Mouse (Mus musculus): ENCODE data around the gene Uckl1. TPM values are rescaled to one million over a fixed set of nuclear protein-coding genes. Genes with fewer than 3 reads are reported as not detected.

Uckl1 gene
- 10 to 100 TPM; 54.2 to 63.3 TPM for total RNA-seq (2021)
- long read RNA-seq, partial matches to known transcripts = 0 of 49 reads
- long read RNA-seq, other reads (novel, unspliced or antisense) = 46 of 49 reads

GRCm38 (mm10) chr2:181584411-181584942 lies at the start of gene Uckl1:
TSS of gene Uckl1 (minus strand) at chr2:181584892.
- no peak for DNase-seq (ENCODE audit: low spot score in 2 of 2)

GRCm38 (mm10) chr2:181632624-181633023 lies 47.9 kb upstream of the Uckl1 start:
- peak in 1 of 2 experiments; percentile 62 for DNase-seq (ENCODE audit: low spot score in 2 of 2)

- DNase-seq (ENCODE audit: low spot score in 2 of 2) = no peak
Measured at GRCm38 (mm10) chr2:181628471-181628870, 43.8 kb upstream of the Uckl1 start.

GRCm38 (mm10) chr2:181623401-181623800 lies 38.7 kb upstream of the Uckl1 start:
- DNase-seq (ENCODE audit: low spot score in 2 of 2) = peak in 1 of 2 experiments; percentile 52

- DNase-seq (ENCODE audit: low spot score in 2 of 2) = no peak
Measured at GRCm38 (mm10) chr2:181618761-181619495, 34.2 kb upstream of the Uckl1 start.

GRCm38 (mm10) chr2:181602367-181602766 lies 17.7 kb upstream of the Uckl1 start:
- DNase-seq (ENCODE audit: low spot score in 2 of 2) = no peak

GRCm38 (mm10) chr2:181601751-181602145 lies 17.1 kb upstream of the Uckl1 start:
- no peak for DNase-seq (ENCODE audit: low spot score in 2 of 2)

- DNase-seq (ENCODE audit: low spot score in 2 of 2) = peak; percentile 95 to 99
Measured at GRCm38 (mm10) chr2:181600828-181601750, 16.4 kb upstream of the Uckl1 start.

GRCm38 (mm10) chr2:181600226-181600758 lies 15.6 kb upstream of the Uckl1 start:
- no peak for DNase-seq (ENCODE audit: low spot score in 2 of 2)

- peak in 1 of 2 experiments; percentile 59 for DNase-seq (ENCODE audit: low spot score in 2 of 2)
Measured at GRCm38 (mm10) chr2:181598454-181599351, 14.0 kb upstream of the Uckl1 start, which contains the start of gene Samd10. TSS of gene Samd10 (minus strand) at chr2:181599212.

GRCm38 (mm10) chr2:181597378-181598061 lies 12.8 kb upstream of the Uckl1 start:
- no peak for DNase-seq (ENCODE audit: low spot score in 2 of 2)

- no peak for DNase-seq (ENCODE audit: low spot score in 2 of 2)
Measured at GRCm38 (mm10) chr2:181596221-181596960, 11.7 kb upstream of the Uckl1 start.

GRCm38 (mm10) chr2:181594946-181595696 lies 10.4 kb upstream of the Uckl1 start:
- DNase-seq (ENCODE audit: low spot score in 2 of 2) = peak in 1 of 2 experiments; percentile 73

- DNase-seq (ENCODE audit: low spot score in 2 of 2) = no peak
Measured at GRCm38 (mm10) chr2:181593937-181594336, 9.2 kb upstream of the Uckl1 start.

- DNase-seq (ENCODE audit: low spot score in 2 of 2) = no peak
Measured at GRCm38 (mm10) chr2:181593042-181593421, 8.3 kb upstream of the Uckl1 start.

GRCm38 (mm10) chr2:181592231-181593041 lies 7.7 kb upstream of the Uckl1 start, which contains the start of gene Zfp512b:
TSS of gene Zfp512b (minus strand) at chr2:181592803.
- peak in 1 of 2 experiments; percentile 65 for DNase-seq (ENCODE audit: low spot score in 2 of 2)

- no peak for DNase-seq (ENCODE audit: low spot score in 2 of 2)
Measured at GRCm38 (mm10) chr2:181591528-181592085, 6.9 kb upstream of the Uckl1 start, which contains the start of gene Prpf6. TSS of gene Prpf6 (plus strand) at chr2:181591868.
